Mouse (Mus musculus): ENCODE results near the gene Nat10. TPM values are rescaled to one million over a fixed set of nuclear protein-coding genes. Genes with fewer than 3 reads are reported as not detected.

Nat10 gene
- polyA plus RNA-seq, 1 experiment from 2014 or later: 23.9 TPM

DNA sequence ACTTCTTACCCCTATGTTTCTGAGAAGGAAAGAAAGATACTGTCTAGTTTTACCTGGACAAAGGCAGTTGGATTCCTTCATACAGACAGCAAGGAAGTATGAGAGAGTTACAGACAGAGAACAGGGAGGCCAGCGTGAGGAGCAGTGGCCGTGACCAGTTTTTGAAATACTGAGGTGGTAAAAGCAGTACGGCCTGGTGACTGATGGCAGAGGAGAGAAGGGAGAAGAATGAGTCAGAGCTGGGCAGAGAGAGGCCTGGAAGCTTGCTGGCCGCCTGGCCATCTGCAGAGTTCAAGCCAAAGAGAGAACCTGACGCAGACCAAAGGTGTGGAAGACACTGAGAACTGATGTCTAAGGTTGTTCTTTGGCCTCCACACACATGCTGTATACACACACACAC lies 85.7 kb downstream of the Nat10 start:
- ATAC-seq (ENCODE audit: low FRiP score, low read depth): no peak
- Histone ChIP-seq H3K27me3 (replicated peaks) (no peaks in the 10 kb centered on the region; the same call in 1 of the 2 replicates), H3K4me1 (peaks cover 10% of the 10 kb centered on the region; the same call in 1 of the 2 replicates), H3K27ac (no peak overlapping the region), H3K9ac (no peak overlapping the region), H3K36me3 (no peaks in the 10 kb centered on the region), H3K4me2 (replicated peaks) (no peak overlapping the region), H3K9me3 (no peaks in the 10 kb centered on the region), H3K4me3 (no peak overlapping the region)
- WGBS: 80% methylated on average over 5 of the region's 5 CpGs

DNA sequence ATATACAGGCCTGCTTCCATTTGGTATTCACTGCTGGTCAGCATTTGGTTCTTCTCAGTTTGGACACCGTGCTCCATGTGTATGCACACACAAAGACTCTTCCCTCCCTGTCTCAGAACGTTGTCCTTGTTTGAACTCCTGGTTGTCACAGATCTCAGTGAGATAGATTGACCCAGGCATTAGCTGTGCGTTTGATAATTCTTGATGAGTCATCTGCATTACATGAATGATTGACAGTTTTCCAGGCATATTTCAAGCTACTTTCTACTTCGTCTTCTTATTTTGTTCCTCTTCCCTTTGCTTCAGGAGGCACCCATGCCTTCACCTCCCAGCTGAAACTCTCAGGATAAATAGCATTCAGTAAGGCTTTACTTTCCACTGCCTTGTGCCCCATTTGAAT lies 87.5 kb downstream of the Nat10 start:
- Histone ChIP-seq H3K4me3 (no peak overlapping the region), H3K4me2 (replicated peaks) (no peak overlapping the region), H3K9ac (no peak overlapping the region), H3K36me3 (no peaks in the 10 kb centered on the region), H3K9me3 (no peaks in the 10 kb centered on the region), H3K27ac (no peak overlapping the region), H3K4me1 (peaks cover 14% of the 10 kb centered on the region; the same call in 1 of the 2 replicates), H3K27me3 (replicated peaks) (peaks cover 3% of the 10 kb centered on the region; the same call in 1 of the 2 replicates)
- 87% methylated on average over 4 of the region's 4 CpGs for WGBS
- ATAC-seq (ENCODE audit: low FRiP score, low read depth): no peak

DNA sequence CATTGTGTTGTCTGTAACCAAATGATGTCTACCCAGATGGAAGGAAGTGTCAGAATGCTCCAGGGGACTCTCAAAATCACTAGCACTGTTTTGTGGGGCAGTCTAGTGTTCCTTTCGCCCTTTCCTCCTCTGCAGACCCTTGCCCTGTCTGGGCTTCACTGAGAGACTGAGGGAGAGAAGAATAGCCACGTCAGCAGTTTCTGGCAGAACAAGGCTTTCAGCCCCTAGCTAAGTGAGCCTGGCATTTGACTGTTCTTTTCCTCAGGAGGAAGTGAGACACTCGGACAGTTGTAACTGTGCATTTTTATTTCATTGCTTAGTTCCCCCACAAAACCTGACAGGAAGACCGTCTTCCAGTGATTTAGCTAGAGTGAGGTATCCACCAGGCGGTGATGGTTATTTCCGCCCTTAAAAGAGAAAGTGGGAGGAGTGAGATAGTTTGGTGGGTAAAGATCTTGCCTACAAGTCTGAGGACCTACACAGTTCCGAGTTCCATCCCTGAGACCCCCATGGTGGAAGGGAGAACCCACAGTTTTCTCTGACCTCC lies 88.4 kb downstream of the Nat10 start:
- peaks cover 24% of the 10 kb centered on the region for H3K4me1 ChIP-seq
- ATAC-seq (ENCODE audit: low FRiP score, low read depth): no peak
- H3K4me2 ChIP-seq (replicated peaks): no peak overlapping the region
- 77% methylated on average over 7 of the region's 7 CpGs for WGBS
- H3K27me3 ChIP-seq (replicated peaks): 0 out of 2 replicates have a peak, but pooled peaks cover 3% of the 10 kb centered on the region
- H3K36me3 ChIP-seq: no peaks in the 10 kb centered on the region
- no peak overlapping the region for H3K9ac ChIP-seq
- no peak overlapping the region for H3K4me3 ChIP-seq
- no peak overlapping the region for H3K27ac ChIP-seq
- no peaks in the 10 kb centered on the region for H3K9me3 ChIP-seq

Other genes with a start within 250 kb of the Nat10 start
- gene Abtb2, start 195.0 kb downstream of the Nat10 start, polyA plus RNA-seq (2016; fragmentation: Nextera tagmentation; extraction: Ambion mirVana): 17.5 and 19.1 TPM in 2 replicates
- 512 and 528 TPM in 2 replicates for gene Caprin1, start 36.4 kb upstream of the Nat10 start, polyA plus RNA-seq (2016; fragmentation: Nextera tagmentation; extraction: Ambion mirVana)
- 44.2 and 46.3 TPM in 2 replicates for gene Lmo2, start 196.7 kb upstream of the Nat10 start, polyA plus RNA-seq (2016; fragmentation: Nextera tagmentation; extraction: Ambion mirVana)

All from neural tube, embryonic 12.5 days (tissue).